Mouse (Mus musculus) c-Kit-positive CD71-positive TER-119-negative erythroid progenitor cells, embryonic 14.5 days (primary cell): ENCODE data around the gene Rps3.

Experiments used
- DNase-seq: peaks from one replicate; pipeline ENCODE4 v3.0.0-alpha.2; 2013; ENCODE audit warnings: low read depth

Rps3 gene

GRCm38 (mm10) chr7:99443164-99443563, 40.4 kb downstream of the Rps3 start:
- DNase-seq = no peak

- DNase-seq = no peak
These were observed 41.9 kb downstream of the Rps3 start for GRCm38 (mm10) chr7:99441534-99442072.

GRCm38 (mm10) chr7:99438881-99439280, 44.7 kb downstream of the Rps3 start:
- DNase-seq = no peak

GRCm38 (mm10) chr7:99436530-99436929, 47.0 kb downstream of the Rps3 start:
- DNase-seq = no peak

GRCm38 (mm10) chr7:99434672-99435250, 48.8 kb downstream of the Rps3 start:
- DNase-seq = peak; percentile 11

GRCm38 (mm10) chr7:99432863-99433262, 50.7 kb downstream of the Rps3 start:
- no peak for DNase-seq

GRCm38 (mm10) chr7:99432248-99432647, 51.3 kb downstream of the Rps3 start:
- DNase-seq = no peak

- no peak for DNase-seq
These were observed 53.3 kb downstream of the Rps3 start for GRCm38 (mm10) chr7:99430246-99430645.

- DNase-seq = no peak
These were observed 53.8 kb downstream of the Rps3 start for GRCm38 (mm10) chr7:99429786-99430185.

- DNase-seq = no peak
These were observed 54.7 kb downstream of the Rps3 start for GRCm38 (mm10) chr7:99428836-99429235.

GRCm38 (mm10) chr7:99427987-99428386, 55.6 kb downstream of the Rps3 start:
- no peak for DNase-seq
